ENCODE assay signal across 10 mouse cellular contexts in genomic region chr5:113209401-113209750, GRCm38 (mm10). TPM values are rescaled to one million over a fixed set of nuclear protein-coding genes. Genes with fewer than 3 reads are reported as not detected.
DNase-seq lines count a peak whose midpoint lies in the region; ATAC-seq and TF ChIP-seq lines count a peak whose summit lies in the region.
"Had no signal": no experiment of that assay in that cellular context is flagged by ENCODE, and none has a peak within 500 bp of the region (broad histone marks: within the 10 kb centered on the region; RNA-seq: fewer than 3 reads in every experiment).

No protein-coding gene starts in this region.

- intact Hi-C loops in heart, adult 2 months (cut with DNase I), result loop anchor here (1.0 kb wide), 1 partner anchor 10 kb away; no protein-coding TSS in a partner anchor

- ATAC-seq in neural tube, embryonic 11.5 days (ENCODE audit: insufficient read depth, low FRiP score, low TSS enrichment), result no peak
- no peak for ATAC-seq in limb, embryonic 15.5 days (ENCODE audit: insufficient number of reproducible peaks, low FRiP score, low TSS enrichment, low read depth)

- no peak for TF ChIP-seq EP300 in heart, adult 2 months (IDR thresholded peaks at IDR 0.05; ENCODE audit: insufficient read depth, low read depth, low read length)

- no peaks in the 10 kb centered on the region for H3K79me2 ChIP-seq in heart, adult 2 months (replicated peaks; ENCODE audit: control insufficient read depth, insufficient read depth, low read length)

- H3K36me3 ChIP-seq in heart, adult 2 months (ENCODE audit: control insufficient read depth, insufficient read depth, low read length), result peaks cover 2% of the 10 kb centered on the region
- no peaks in the 10 kb centered on the region for H3K36me3 ChIP-seq in neural tube, embryonic 11.5 days (ENCODE audit: control insufficient read depth, insufficient read depth, low read length)
- H3K36me3 ChIP-seq in limb, embryonic 15.5 days, result no peaks in the 10 kb centered on the region

- TF ChIP-seq CTCF in heart, adult 2 months (IDR thresholded peaks at IDR 0.05), result no peak

- H3K4me2 ChIP-seq in neural tube, embryonic 11.5 days (ENCODE audit: low read depth), result no peak overlapping the region
- peak overlapping the region; percentile 19; the same call in 1 of the 2 replicates for H3K4me2 ChIP-seq in limb, embryonic 15.5 days

- no peak; the same call in 1 of the 2 replicates for TF ChIP-seq POLR2A in heart, adult 2 months (IDR thresholded peaks at IDR 0.05; ENCODE audit: insufficient read depth, low read depth, low read length)

- peaks cover 50% of the 10 kb centered on the region for H3K4me1 ChIP-seq in heart, adult 2 months (ENCODE audit: control insufficient read depth, insufficient read depth, low read length)
- H3K4me1 ChIP-seq in neural tube, embryonic 11.5 days (ENCODE audit: control insufficient read depth, insufficient read depth, low read length), result peaks cover 5% of the 10 kb centered on the region; the same call in 1 of the 2 replicates
- peaks cover 35% of the 10 kb centered on the region for H3K4me1 ChIP-seq in limb, embryonic 15.5 days

- no peak for DNase-seq in heart, adult 2 months
- DNase-seq in heart, adult 9 months (ENCODE audit: low spot score in 2 of 2), result no peak
- no peak for DNase-seq in neural tube, embryonic 11.5 days (ENCODE audit: low spot score)
- DNase-seq in neural tube, embryonic 10.5 days (ENCODE audit: extremely low spot score, low spot score), result no peak
- DNase-seq in testis, postnatal 10 days (ENCODE audit: low spot score), result peak; percentile 74
- DNase-seq in frontal cortex, postnatal 36 days (ENCODE audit: low spot score in 2 of 2), result no peak
- no peak for DNase-seq in thymus, adult 18-20 months

- H3K27me3 ChIP-seq in heart, adult 2 months (ENCODE audit: control insufficient read depth, insufficient read depth, low read length), result no peaks in the 10 kb centered on the region
- no peaks in the 10 kb centered on the region for H3K27me3 ChIP-seq in neural tube, embryonic 11.5 days (ENCODE audit: control insufficient read depth, insufficient read depth, low read length)
- no peaks in the 10 kb centered on the region for H3K27me3 ChIP-seq in limb, embryonic 15.5 days

- H3K9ac ChIP-seq in heart, adult 2 months (ENCODE audit: low read depth, low read length), result peak overlapping the region; percentile 64
- H3K9ac ChIP-seq in neural tube, embryonic 11.5 days (ENCODE audit: low read length), result no peak overlapping the region
- H3K9ac ChIP-seq in limb, embryonic 15.5 days, result no peak overlapping the region

- H3K27ac ChIP-seq in heart, adult 2 months, result peak overlapping the region; percentile 98
- H3K27ac ChIP-seq in neural tube, embryonic 11.5 days (ENCODE audit: low read depth, low read length), result 0 out of 2 replicates have a peak overlapping the region, but pooled peaks have one; percentile 14
- peak overlapping the region; percentile 83 for H3K27ac ChIP-seq in limb, embryonic 15.5 days

- WGBS in heart, adult 2 months, result 26% methylated on average over 11 of the region's 11 CpGs
- 55% methylated on average over 11 of the region's 11 CpGs for WGBS in neural tube, embryonic 11.5 days
- 43% methylated on average over 11 of the region's 11 CpGs for WGBS in limb, embryonic 15.5 days

- H3K9me3 ChIP-seq in neural tube, embryonic 11.5 days (ENCODE audit: control insufficient read depth, low read length), result no peaks in the 10 kb centered on the region
- no peaks in the 10 kb centered on the region for H3K9me3 ChIP-seq in limb, embryonic 15.5 days

- H3K4me3 ChIP-seq in heart, adult 2 months, result peak overlapping the region; percentile 22; the same call in 1 of the 2 replicates
- no peak overlapping the region for H3K4me3 ChIP-seq in neural tube, embryonic 11.5 days (ENCODE audit: low read depth, low read length)
- H3K4me3 ChIP-seq in limb, embryonic 15.5 days, result no peak overlapping the region

RNA-seq across cellular contexts. Expression of gene 2900026A02Rik, which starts 11.7 kb away (rescaled TPM):
- total RNA-seq in heart, adult 2 months (2021), result 10 to 100 TPM; 19.2 to 21.4 TPM
- polyA plus RNA-seq in heart, adult 2 months (2012; rRNA removed), result 18.0 and 24.5 TPM in 2 replicates
- polyA plus RNA-seq in neural tube, embryonic 11.5 days (2014; fragmentation: Nextera tagmentation; extraction: Ambion mirVana), result 1.3 and 1.5 TPM in 2 replicates
- polyA plus RNA-seq in limb, embryonic 15.5 days (2015; fragmentation: Nextera tagmentation; extraction: Ambion mirVana), result 14.2 and 15.6 TPM in 2 replicates

RNA-seq across cellular contexts. Expression of gene Tmem211, which starts 17.3 kb away (rescaled TPM):
- total RNA-seq in heart, adult 2 months (2021), result not detected
- polyA plus RNA-seq in heart, adult 2 months (2012; rRNA removed), result not detected in 2 replicates
- not detected in 2 replicates for polyA plus RNA-seq in neural tube, embryonic 11.5 days (2014; fragmentation: Nextera tagmentation; extraction: Ambion mirVana)
- 0.28 and 0.61 TPM in 2 replicates for polyA plus RNA-seq in limb, embryonic 15.5 days (2015; fragmentation: Nextera tagmentation; extraction: Ambion mirVana)
- total RNA-seq: adrenal gland, postnatal 10 days had no signal
- polyA plus RNA-seq: frontal cortex, adult 2 months had no signal

Comparison
In these comparisons a context has a peak if more than half of its experiments do, and no peak if none do; other contexts are left out.
1. H3K27ac ChIP-seq: peak in every context shown above with its lines; median percentile 98 in heart, adult 2 months; 83 in limb, embryonic 15.5 days; 14 in neural tube, embryonic 11.5 days.